Mouse (Mus musculus): ENCODE results near the gene Pitpna. TPM values are rescaled to one million over a fixed set of nuclear protein-coding genes. Genes with fewer than 3 reads are reported as not detected.

Pitpna gene
- total RNA-seq, 2 experiments from 2014 or later: 120 to 135 TPM

DNA sequence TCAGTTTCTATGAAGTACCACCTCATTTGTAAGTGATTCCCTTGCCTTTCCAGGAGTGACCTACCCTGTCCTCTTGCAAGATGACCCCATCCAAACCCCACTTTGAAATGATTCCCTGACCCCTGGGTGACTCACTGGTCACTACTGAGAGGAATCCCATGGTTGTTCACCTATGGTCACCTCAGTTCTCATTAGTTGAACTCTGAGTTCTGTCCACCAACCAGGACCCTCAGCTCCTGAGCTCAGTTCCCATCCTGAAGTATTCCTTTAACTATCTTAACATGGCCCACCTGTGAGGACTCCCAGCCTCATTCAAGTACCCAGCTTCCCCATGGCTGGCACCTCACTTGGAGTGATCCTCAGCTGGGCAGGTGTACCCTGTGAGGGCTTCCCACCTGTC, 69.9 kb downstream of the Pitpna start:
- no peak for DNase-seq (ENCODE audit: low spot score in 2 of 2)

DNA sequence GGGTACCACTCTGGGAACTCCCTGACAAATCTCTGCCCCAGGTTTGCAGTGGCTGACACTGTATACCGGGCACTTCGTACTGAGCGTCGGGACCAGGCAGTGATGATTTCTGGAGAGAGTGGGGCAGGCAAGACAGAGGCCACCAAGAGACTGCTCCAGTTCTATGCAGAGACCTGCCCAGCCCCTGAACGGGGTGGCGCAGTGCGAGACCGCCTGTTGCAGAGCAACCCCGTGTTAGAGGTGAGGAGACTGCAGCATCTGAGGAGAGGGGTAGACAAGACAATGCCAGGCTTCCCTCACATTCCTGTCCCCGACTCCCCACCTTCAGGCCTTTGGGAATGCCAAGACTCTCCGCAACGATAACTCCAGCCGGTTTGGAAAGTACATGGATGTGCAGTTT, 70.4 kb downstream of the Pitpna start:
- DNase-seq (ENCODE audit: low spot score in 2 of 2): no peak

DNA sequence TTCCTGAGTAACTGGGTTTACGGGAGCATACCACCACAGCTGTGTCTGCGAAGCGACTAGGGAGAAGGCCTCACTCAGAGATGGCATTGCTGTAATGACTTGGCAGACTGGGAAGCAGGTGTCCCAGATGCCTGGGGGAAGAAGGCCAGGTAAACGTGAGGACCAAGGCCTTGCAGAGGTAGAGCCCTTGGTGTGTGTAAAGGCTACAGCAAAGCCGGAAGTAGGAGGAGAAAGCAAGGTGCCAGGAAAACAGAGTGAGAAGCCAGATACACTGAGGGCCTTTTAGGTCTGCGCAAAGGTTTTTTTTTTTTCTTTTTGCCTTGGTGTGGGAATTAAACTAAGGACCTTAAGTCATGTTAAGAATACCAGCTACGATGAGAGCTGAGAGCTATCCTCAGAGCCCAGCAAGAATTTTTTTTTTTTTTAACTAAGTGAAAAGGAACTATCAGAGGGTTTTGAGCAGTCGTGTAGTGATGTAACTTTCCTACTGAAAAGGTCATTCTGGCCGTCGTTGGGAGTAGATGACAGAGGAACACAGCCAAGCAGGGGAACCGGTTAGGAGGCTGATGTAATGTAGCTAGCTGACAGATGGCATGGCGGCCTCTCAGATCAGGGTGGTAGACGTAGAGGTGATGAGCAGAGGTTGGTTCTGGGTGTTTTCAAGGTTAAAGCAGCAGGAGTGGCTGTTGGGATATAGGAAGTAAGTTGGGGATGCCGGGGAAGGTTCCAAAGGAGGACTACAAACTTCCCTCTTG, 71.3 kb downstream of the Pitpna start:
- DNase-seq (ENCODE audit: low spot score in 2 of 2): no peak

DNA sequence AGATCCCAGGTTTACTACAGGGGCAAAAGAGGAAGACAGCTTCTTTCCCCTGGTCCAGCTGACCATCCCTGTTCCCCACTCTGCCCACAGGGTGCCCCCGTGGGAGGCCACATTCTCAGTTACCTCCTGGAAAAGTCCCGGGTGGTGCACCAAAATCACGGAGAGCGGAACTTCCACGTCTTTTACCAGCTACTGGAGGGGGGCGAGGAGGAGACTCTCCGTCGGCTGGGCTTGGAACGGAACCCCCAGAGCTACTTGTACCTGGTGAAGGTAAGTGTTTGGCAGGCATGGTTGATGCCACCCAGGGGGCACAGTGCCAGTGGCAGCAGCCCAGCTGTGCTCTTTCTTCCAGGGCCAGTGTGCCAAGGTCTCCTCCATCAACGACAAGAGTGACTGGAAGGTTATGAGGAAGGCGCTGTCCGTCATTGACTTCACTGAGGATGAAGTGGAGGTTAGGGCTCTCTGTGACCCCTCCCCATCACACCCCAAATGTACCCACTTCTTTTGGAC, 72.2 kb downstream of the Pitpna start:
- no peak for DNase-seq (ENCODE audit: low spot score in 2 of 2)

DNA sequence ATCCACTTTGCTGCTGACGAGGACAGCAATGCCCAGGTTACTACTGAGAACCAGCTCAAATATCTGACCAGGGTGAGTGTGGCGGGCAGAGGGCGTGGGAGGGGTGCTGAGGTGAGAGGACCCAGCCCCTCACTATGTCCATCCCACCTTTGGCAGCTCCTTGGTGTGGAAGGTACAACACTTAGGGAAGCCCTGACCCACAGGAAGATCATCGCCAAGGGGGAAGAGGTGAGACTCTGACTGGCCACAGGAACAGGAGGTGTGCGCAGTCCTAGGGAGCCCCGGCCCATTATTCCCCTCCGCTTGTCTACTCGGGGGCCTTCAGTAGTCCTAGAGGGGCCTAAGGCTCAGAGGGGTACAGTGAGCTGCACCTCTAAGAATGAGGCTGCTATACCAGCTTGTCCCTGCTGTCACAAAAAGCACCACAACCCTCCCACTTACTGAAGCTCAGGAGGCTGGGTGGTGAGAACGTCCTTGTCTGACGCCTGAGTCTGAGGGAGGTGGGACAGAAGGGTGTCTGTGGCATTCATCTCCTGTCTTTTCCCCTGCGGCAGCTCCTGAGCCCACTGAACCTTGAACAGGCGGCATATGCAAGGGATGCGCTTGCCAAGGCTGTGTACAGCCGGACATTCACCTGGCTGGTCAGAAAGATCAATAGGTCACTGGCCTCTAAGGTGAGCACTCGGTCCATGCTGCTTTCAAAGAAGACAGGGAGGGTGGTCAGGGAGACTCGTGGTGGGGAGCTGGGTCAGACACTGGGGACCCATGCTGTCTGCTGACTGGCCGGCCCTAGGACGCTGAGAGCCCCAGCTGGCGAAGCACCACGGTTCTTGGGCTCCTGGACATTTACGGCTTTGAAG, 73.3 kb downstream of the Pitpna start:
- no peak for DNase-seq (ENCODE audit: low spot score in 2 of 2)

DNA sequence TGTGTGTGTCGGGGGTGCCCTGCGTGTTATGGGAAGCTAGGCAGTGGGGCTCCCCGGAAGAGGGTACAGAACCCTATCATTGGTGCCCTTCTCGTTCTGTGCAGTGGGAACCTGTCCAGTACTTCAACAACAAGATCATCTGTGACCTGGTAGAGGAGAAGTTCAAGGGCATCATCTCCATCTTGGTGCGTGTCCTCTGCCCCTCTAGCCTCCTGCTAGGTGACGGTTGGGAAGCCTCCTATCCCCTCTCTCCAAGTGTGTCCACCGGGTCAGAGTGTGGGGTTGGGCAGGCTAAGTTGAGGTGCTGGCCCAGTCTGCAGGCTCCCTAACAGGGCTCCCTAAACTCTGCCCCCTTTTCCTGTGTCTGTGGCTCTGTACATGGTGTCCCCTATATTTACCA, 74.2 kb downstream of the Pitpna start:
- no peak for DNase-seq (ENCODE audit: low spot score in 2 of 2)

DNA sequence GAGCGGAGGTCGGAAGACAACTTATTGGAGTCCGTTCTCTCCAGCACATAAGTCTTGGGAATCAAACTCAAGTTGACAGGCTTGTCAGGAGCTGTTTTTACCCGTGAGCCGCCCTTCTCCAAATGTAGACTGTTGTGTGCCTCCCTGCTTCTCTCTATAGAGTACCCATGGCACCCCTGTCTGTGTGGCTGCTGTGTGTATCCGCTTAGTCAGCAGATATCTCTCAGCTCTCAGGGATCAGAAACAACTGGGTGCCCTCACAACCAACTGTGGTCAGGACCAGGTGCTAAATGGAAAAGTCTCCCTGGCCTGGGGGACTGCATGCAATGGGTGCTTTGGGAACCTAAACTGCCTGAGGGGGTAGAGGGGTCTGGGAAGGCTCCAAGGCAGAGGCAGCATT, 78.4 kb downstream of the Pitpna start:
- no peak for DNase-seq (ENCODE audit: low spot score in 2 of 2)

DNA sequence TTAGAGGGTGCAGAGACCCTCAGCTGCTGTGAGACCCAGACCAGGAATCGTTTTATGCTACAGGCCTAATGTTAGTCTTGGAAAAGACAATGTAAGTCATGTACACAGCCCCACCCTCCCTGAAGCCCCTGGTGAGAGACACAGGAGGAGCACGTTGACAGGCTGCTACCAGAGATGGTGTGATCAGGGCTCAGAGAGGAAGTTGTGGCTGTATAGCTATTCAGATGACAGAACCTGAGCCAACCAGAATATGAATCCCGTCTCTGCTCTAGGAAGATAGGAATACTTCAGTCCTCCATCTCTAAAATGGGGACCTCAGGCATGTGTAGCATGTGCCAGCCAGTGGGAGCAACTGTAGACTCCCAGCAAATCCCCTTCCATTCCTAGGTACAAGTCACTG, 80.7 kb downstream of the Pitpna start:
- DNase-seq (ENCODE audit: low spot score in 2 of 2): no peak

DNA sequence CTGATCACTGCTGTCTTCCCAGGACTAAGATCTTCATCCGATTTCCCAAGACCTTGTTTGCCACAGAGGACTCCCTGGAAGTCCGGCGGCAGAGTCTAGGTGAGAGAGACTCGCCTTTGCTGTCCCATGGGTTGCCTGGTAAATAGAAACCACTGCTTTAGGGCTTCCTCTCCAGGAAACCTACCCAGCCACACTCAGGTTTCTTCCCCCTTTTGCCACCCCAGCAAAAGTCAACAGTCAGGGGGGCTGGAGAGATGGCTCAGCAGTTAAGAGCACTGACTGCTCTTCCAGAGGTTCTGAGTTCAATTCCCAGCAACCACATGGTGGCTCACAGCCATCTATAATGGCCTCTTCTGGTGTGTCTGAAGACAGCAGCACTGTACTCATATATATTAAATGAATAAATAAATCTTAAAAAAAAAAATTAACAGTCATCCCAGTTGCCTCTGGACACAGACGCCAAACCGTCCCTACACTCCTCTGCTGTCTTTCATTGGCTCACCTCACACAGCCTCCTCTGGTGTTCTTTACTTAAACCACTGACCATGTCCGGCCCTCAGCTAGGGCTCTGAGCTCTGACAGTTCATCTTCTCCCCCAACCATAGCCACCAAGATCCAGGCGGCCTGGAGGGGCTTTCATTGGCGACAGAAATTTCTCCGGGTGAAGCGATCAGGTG, 81.4 kb downstream of the Pitpna start:
- no peak for DNase-seq (ENCODE audit: low spot score in 2 of 2)

DNA sequence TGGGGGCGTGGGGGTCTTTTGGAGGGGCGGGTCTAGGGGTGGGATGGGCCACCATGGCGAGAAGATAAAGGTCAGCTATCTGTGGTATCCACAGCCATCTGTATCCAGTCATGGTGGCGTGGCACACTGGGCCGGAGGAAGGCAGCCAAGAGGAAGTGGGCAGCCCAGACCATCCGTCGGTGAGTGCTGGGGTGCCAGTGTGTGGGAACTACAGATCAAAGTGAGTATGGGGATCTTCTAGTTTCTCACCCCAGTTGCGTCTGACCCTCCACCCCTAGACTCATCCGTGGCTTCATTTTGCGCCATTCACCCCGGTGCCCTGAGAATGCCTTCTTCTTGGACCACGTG, 81.9 kb downstream of the Pitpna start:
- no peak for DNase-seq (ENCODE audit: low spot score in 2 of 2)

DNA sequence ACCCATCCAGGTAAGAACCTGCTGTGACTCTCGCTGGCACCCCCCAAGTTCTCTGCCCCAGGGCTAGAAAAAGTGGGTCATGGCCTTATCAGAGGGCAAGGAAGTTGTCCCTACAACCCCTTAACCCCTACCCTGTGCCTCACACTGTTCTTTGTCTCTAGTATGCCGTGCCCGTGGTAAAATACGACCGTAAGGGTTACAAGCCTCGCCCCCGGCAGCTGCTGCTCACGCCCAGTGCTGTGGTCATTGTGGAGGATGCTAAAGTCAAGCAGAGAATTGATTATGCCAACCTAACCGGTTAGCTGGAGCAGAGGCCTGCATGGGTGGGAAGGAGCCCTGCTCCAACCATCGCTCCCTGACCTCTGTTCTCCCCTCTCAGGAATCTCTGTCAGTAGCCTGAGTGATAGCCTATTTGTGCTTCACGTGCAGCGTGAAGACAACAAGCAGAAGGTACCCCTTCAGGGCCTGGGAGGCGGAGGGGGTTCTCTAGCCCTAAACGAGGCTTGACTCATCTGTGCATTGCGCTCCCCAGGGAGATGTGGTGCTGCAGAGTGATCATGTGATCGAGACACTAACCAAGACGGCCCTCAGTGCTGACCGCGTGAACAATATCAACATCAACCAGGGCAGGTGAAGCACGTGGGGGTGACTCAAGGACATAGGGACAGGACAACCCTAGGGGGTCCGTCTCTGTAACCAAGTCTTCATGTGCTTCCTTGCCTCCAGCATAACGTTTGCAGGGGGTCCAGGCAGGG, 83.7 kb downstream of the Pitpna start:
- DNase-seq (ENCODE audit: low spot score in 2 of 2): no peak

DNA sequence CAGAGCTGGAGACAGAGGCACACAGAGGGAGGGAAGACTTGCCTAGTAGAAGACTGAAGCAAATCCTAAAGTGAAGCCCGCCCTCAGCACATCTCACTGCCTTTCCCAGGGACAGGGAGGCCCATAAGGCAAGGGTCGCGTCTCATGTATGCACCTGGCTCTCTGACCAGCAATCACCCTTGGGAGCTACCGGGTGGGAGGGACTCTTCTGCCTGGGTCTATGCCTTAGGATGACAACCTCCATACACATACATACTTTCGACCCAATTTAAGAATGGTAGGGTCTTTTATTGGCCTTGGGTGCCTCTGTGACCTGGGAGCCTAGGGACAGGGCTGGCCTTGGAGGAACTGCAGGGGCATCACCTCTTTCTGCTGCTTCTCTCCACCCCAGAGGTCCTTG, 85.5 kb downstream of the Pitpna start:
- DNase-seq (ENCODE audit: low spot score in 2 of 2): no peak

DNA sequence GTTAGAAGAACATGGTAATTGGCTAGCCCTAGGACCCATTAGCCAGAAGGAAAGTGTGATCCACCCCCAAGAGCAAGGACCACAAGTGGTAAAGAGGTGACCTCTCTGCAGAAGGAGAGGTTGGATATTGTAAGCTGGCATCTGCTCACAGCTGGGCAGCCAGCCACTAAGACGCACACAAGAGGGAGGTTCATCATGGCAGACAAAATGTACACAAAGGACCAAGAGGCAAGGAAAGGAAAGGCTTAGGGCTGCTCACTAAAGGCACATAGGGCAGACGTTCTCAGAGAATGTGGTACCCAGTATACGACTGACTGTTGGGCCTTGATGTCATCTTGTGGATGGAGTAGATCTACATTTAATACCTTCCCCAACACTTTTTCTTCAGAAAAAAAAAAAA, 87.0 kb downstream of the Pitpna start:
- no peak for DNase-seq (ENCODE audit: low spot score in 2 of 2)

DNA sequence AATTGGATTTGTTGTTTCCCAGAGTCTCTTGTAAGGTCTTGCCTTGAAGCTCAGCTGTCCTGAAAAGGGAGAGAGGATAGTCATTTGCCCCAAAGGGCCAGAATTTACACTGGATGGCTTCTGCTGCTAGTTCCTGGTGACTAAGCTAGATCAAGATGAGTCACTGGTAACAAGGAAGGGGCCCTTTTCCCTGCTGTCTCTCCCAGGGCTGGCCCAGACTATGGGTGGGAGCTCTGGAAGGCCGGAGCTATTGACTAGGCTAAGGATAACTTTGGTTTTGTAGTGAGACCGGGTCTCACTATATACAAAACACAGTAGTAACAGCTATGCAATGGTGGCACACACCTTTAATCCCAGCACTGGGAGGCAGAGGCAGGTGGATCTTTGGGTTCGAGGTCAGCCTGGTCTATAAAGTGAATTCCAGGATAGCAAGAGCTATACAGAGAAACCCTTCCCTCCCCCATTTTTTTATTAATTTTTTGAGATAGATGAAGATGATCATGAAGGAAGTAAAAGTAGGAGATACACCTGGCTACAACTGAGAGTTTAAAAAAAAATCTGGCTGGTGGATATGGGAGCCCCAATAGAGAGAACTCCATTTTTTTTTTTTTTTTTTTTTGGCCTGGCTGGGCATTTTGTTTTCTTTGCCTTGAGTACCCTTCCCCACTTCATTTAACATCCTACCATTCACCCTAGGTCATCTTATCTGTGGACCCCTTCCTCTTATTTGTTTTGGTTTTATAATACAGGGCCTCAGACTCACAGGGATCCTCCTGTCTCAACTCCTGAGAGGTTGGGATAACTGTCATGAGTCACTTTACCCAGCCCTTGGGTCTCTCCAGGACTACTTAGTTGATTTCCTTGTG, 90.2 kb downstream of the Pitpna start:
- no peak for DNase-seq (ENCODE audit: low spot score in 2 of 2)

Small RNAs within 50 kb of the gene (microRNA-seq; reads per million reads assigned to microRNA genes)
- not detected for gene Mir3971

Other genes starting within 250 kb of the Pitpna start
- gene Rpa1, start 239.8 kb upstream of the Pitpna start, total RNA-seq (2021): 10 to 100 TPM; 87.2 to 93.7 TPM
- 10 to 100 TPM; 11.4 to 12.3 TPM for gene Smyd4, start 239.7 kb upstream of the Pitpna start, total RNA-seq (2021)
- 100 to 1,000 TPM in 1 of 2 experiments, 10 to 100 TPM in 1; 45.8 to 111 TPM for gene Serpinf1, start 165.4 kb upstream of the Pitpna start, total RNA-seq (2021)
- 100 to 1,000 TPM in 1 of 2 experiments, 10 to 100 TPM in 1; 12.4 to 127 TPM for gene Serpinf2, start 148.5 kb upstream of the Pitpna start, total RNA-seq (2021)
- gene Wdr81, start 133.4 kb upstream of the Pitpna start, total RNA-seq (2021): 10 to 100 TPM; 18.1 to 18.4 TPM
- 10 to 100 TPM; 12.9 to 17.8 TPM for gene Tlcd2, start 126.4 kb upstream of the Pitpna start, total RNA-seq (2021)
- gene Prpf8, start 101.3 kb upstream of the Pitpna start, total RNA-seq (2021): 100 to 1,000 TPM; 142 to 156 TPM
- gene Rilp, start 78.0 kb upstream of the Pitpna start, total RNA-seq (2021): 1 to 10 TPM; 7.7 to 8.5 TPM
- gene Scarf1, start 74.6 kb upstream of the Pitpna start, total RNA-seq (2021): 10 to 100 TPM; 13.8 to 14.4 TPM
- 10 to 100 TPM; 24.2 to 33.0 TPM for gene Slc43a2, start 56.4 kb upstream of the Pitpna start, total RNA-seq (2021)
- gene Inpp5k, start 42.9 kb downstream of the Pitpna start, total RNA-seq (2021): 10 to 100 TPM; 59.8 to 64.4 TPM
- 100 to 1,000 TPM; 122 to 132 TPM for gene Myo1c, start 62.4 kb downstream of the Pitpna start, total RNA-seq (2021)
- 100 to 1,000 TPM; 106 to 108 TPM for gene Crk, start 91.2 kb downstream of the Pitpna start, total RNA-seq (2021)
- gene Ywhae, start 144.8 kb downstream of the Pitpna start, total RNA-seq (2021): 100 to 1,000 TPM; 648 to 744 TPM
- gene Doc2b, start 208.0 kb downstream of the Pitpna start, total RNA-seq (2021): 10 to 100 TPM; 30.9 to 35.2 TPM

All from adrenal gland, postnatal 4 days (tissue).